ENCODE assay signal across 8 mouse cellular contexts in the genomic region with DNA sequence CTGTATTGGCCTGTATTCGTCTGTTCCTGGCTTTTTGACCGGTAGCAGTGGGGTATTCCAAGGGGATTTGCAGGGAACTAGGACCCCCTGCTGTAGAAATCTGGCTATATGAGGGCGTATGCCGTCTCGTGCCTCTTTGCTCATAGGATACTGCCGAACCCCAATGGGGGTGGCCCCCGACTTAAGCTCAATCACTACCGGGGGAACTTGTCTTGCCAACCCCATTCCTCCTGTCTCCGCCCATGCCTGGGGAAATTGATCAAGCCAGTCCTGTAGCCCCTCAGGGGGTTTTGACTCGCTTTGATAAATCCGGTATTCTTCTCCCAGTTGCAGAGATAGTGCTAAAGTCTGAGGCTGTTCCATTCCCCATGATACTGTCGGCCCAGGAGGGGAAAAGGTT.
A peak's percentile ranks its signal among the peaks of the same experiment; 100 is the strongest.
DNase-seq lines count a peak whose midpoint lies in the region; ATAC-seq and TF ChIP-seq lines count a peak whose summit lies in the region.

No protein-coding gene starts in this region.

- peak; percentile 7 for DNase-seq in adrenal gland, postnatal 25 days
- DNase-seq in adrenal gland, adult 2 months, result no peak
- peak; percentile 15 for DNase-seq in lung, postnatal 0 days (ENCODE audit: low spot score)
- no peak for DNase-seq in lung, postnatal 36 days
- no peak for DNase-seq in MN1 (ENCODE audit: low spot score)

- 0 out of 2 replicates have a peak overlapping the region, but pooled peaks have one; percentile 3 for H3K4me3 ChIP-seq in lung, postnatal 0 days (ENCODE audit: low read depth, low read length)
- no peak overlapping the region for H3K4me3 ChIP-seq in heart, embryonic 16.5 days (ENCODE audit: low read length)

- WGBS in lung, postnatal 0 days, result 66% methylated on average over 12 of the region's 12 CpGs
- WGBS in heart, embryonic 16.5 days, result 62% methylated on average over 12 of the region's 12 CpGs

- no peaks in the 10 kb centered on the region for H3K4me1 ChIP-seq in lung, postnatal 0 days (ENCODE audit: insufficient read depth, low read depth, low read length)
- no peaks in the 10 kb centered on the region for H3K4me1 ChIP-seq in heart, embryonic 16.5 days (ENCODE audit: control insufficient read depth, insufficient read depth, low read length)

- H3K27ac ChIP-seq in lung, postnatal 0 days (ENCODE audit: low read length), result no peak overlapping the region
- H3K27ac ChIP-seq in heart, embryonic 16.5 days (ENCODE audit: low read length), result no peak overlapping the region

- H3K9me3 ChIP-seq in lung, postnatal 0 days (ENCODE audit: low read length), result peaks cover 74% of the 10 kb centered on the region
- H3K9me3 ChIP-seq in heart, embryonic 16.5 days (replicated peaks; ENCODE audit: control insufficient read depth, low read length), result peaks cover 77% of the 10 kb centered on the region

- TF ChIP-seq CTCF in lung, postnatal 0 days (IDR thresholded peaks at IDR 0.05), result no peak

- TF ChIP-seq EP300 in lung, postnatal 0 days (IDR thresholded peaks at IDR 0.05), result no peak

- no peaks in the 10 kb centered on the region for H3K36me3 ChIP-seq in lung, postnatal 0 days (ENCODE audit: insufficient read depth, low read length)
- H3K36me3 ChIP-seq in heart, embryonic 16.5 days (ENCODE audit: control insufficient read depth, insufficient read depth), result no peaks in the 10 kb centered on the region

- no peaks in the 10 kb centered on the region for H3K27me3 ChIP-seq in lung, postnatal 0 days (replicated peaks; ENCODE audit: insufficient read depth, low read length)
- no peaks in the 10 kb centered on the region for H3K27me3 ChIP-seq in heart, embryonic 16.5 days (ENCODE audit: control insufficient read depth, insufficient read depth, low read length)

- H3K9ac ChIP-seq in lung, postnatal 0 days (replicated peaks; ENCODE audit: low read depth), result no peak overlapping the region
- no peak overlapping the region for H3K9ac ChIP-seq in heart, embryonic 16.5 days (ENCODE audit: low read length)

- no peak overlapping the region for H3K4me2 ChIP-seq in lung, postnatal 0 days (replicated peaks; ENCODE audit: low read depth, low read length)
- H3K4me2 ChIP-seq in heart, embryonic 16.5 days (ENCODE audit: low read depth, low read length), result no peak overlapping the region

- peak; percentile 22; the same call in 1 of the 2 replicates for ATAC-seq in lung, postnatal 0 days
- 0 out of 2 replicates have a peak, but pooled peaks have one; percentile 8 for ATAC-seq in heart, embryonic 16.5 days (replicated peaks; ENCODE audit: extremely low read depth, insufficient read depth, low FRiP score)
- 0 out of 2 replicates have a peak, but pooled peaks have one; percentile 15 for ATAC-seq in megakaryocyte progenitor cell, adult 5-6 weeks (replicated peaks; ENCODE audit: poor library complexity)
- no peak for ATAC-seq in frontal cortex, adult (ENCODE audit: low TSS enrichment)

Comparison
In these comparisons a context has a peak if more than half of its experiments do, and no peak if none do; other contexts are left out.
1. DNase-seq: peak in adrenal gland, postnatal 25 days (single experiment) and lung, postnatal 0 days (single experiment); none in adrenal gland, adult 2 months (single experiment), lung, postnatal 36 days (single experiment) and MN1 (single experiment).